Mouse (Mus musculus) erythroid progenitor cell, adult 5-6 weeks (primary cell): ENCODE measurements at regions not wholly inside any gene's neighbourhood (a gene's known extent, or its start where the extent isn't known, plus 50 kb on each side); places are given as distances from the start of the nearest gene placed in this dataset.
A peak's percentile ranks its signal among the peaks of the same experiment; 100 is the strongest.

Source experiments
- ATAC-seq: replicated peaks from 2 replicates; pipeline ENCODE4 v1.8.0; 2016; ENCODE audit warnings: moderate number of reproducible peaks, mild to moderate bottlenecking, moderate TSS enrichment, inconsistent platforms; ENCODE audit not compliant: poor library complexity, low FRiP score, severe bottlenecking

- no peak for ATAC-seq
These were observed 130.8 kb upstream of the Tmem45b start for GRCm38 (mm10) chr9:31595096-31595495.

DNA sequence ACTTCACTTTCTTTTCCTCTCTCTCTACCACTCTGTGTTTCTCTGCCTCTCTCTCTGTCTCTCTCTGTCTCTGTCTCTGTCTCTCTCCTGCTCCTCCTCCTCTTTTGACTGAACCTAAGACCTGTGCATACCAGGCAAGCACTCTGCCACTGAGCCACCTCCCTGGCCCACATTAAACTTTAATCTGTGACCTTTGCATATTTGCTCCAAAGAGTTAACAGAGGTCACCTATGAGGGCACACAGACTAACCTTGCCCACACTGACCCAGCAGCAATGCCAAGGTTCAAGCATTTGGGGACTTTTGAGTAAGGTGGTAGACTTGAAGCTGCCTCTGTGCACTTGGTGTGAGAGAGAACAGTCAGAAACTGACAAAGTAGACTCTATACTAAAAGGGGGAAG is 123.4 kb upstream of the Tmem45b start:
- no peak for ATAC-seq

DNA sequence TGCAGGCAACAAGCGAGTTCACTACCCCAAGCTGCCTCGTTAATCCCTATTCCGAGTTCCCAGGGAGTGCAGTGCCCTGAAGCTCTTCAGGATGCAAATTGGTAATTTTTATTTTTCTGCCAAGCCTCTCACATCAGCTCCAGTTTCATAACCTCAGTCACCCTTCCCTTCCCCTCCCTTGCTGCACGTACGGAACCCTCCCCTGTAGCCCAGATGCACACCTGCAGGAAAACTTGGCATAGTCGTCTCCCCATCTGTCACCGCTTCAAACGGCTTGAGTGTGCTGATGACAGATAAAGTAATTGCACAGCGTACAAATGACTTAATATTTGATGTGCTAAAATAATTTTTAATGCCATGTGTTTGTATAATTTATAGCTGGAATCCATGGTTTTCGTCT is 119.7 kb upstream of the Tmem45b start:
- no peak for ATAC-seq

GRCm38 (mm10) chr9:31582947-31583346 is 118.7 kb upstream of the Tmem45b start:
- ATAC-seq: no peak

GRCm38 (mm10) chr9:31578506-31579173 is 114.4 kb upstream of the Tmem45b start:
- ATAC-seq: no peak

DNA sequence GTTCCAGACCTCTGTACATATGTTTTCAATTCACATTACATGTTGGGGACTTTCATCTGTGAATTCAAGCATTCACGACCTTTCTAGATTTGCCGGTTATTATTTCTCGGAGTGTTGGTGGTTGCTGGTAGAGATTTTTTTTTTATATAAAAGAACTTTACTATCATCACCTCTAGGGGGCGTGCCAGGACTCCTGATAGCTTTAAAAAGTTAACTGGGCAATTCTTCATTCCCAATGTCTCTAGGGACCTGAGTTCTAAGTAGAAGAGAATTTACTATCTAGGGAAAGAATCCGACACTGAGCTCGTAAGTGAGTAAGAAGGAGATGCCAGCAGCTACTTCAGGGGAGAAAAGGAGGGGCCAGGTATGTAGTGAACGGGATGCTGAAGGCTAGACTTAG is 112.8 kb upstream of the Tmem45b start:
- ATAC-seq: no peak

- no peak for ATAC-seq
These were observed 102.8 kb upstream of the Tmem45b start for GRCm38 (mm10) chr9:31567029-31567428.

DNA sequence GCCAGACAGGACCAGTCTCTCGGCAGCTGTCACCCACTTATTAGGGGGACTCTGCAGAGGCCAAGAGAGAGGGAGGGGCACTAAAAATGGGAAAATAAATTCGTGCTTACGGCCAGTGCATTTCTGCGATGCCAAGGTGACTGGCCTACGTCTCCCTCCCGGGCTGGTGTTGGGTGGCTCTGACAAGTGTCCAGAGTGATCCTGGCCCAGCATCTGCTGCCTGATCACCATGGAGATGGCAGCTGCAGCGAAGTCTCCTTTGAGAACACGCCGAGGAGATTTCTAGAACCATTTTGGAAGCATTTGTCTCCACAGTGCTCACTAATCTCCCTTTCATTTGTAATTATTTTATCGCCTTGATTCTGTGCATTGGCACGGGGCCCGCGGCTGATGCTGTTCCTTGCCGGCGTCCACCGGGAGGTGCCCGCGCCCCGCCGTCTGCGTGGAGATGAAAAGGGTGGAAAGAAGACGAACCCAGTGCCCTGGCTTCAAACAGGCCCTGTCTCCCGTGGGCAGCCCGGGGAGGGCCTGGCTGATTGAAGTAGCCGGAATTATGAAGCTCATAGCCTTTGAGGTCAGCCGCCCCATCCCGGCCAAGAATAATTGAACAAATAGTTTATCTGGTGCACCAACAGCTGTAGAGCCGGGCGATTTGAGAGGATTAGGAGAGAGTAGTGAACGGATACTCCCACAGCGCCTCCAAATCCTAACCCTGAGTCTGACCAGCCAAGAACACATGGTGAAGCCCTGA is 102.2 kb upstream of the Tmem45b start:
- ATAC-seq: no peak

DNA sequence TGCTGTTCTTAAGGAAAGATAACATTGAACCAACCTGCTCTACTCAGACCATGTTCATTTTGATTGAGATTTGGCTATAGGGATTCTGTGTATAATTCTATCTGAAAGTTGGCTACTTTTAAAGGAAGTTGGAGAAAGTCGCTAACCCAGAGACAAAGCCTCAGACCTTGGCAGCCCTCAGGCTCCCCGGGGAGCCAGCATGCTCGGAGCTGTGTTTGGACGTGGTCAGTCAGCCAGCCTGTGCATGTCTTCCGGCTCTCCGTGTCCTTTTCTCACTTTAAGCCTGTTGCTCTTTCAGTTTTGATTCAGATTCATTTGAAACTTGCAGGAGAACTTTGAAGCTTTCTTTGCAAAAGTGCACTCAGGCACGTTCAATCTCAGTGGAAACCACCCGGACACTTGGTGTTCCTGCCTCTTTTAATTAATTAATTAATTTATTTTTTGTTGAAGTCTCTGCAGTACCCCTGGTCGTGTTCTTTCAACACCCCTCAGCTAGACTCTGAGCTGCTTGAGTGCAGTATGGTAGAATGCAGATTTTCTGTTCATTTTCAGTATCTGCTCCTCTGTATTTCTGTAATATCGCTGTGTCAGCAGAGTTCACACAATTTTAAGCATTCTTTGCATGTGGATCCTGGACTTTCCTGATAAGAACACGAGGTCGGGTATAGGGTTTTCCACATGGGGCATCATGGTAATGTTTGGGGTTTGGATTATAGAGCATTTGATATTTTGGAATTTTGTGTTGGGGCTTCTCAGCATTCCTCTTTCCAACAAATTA is 100.9 kb upstream of the Tmem45b start:
- no peak for ATAC-seq

DNA sequence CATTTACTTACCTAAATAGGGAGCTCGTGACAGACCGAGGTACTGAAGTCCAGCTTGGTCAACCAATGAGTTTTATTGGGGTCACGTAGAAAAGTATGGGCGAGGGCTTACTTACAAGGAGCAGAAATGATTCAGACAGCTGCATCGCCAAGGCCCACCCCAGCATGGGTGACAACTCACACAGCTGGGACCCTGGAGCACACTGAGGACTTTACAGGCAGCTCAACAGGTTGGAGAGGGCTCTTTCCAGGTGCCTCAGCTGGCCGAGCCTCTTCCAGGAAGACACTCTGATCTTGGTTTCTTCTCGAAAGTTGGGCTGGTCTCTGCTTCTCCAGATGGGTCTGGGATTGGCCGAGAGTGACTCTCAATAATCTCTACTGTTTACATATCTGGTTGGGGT is 99.3 kb upstream of the Tmem45b start:
- no peak for ATAC-seq

- no peak for ATAC-seq
These were observed 95.9 kb upstream of the Tmem45b start for GRCm38 (mm10) chr9:31560226-31560556.

DNA sequence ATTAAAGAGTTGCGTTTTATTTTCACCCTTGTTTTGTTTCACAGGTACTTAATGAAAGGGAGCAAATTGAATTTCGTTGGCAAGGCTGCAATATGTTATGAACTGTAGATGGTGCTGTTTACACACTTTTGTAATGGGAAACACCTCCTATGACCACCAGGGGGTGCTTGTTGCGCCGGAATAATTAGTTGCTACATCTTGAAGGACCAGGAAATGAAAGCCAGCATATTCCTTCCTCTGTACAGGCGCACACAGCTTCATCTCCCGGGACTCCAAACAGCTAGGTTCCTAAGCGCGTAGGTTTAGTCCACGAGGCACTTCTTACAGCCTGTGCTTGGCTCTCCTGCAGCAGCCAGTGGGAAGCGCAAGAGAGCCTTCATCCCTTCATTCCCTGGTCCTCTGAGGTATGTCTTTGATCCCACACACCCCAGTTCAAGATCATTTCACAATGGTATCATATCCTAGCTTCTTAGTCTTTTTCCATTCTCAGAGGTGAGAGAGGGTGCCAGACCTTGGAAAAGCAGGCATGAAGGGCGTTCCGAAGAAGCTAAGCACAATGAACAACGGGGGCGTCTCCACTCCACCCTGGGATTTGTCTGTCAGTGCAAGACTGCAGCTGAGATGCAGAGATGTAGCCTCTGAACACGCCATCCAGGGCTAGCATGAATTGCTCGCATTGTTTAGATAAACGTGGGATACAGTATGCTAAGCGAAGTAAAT is 95.4 kb upstream of the Tmem45b start:
- no peak for ATAC-seq

DNA sequence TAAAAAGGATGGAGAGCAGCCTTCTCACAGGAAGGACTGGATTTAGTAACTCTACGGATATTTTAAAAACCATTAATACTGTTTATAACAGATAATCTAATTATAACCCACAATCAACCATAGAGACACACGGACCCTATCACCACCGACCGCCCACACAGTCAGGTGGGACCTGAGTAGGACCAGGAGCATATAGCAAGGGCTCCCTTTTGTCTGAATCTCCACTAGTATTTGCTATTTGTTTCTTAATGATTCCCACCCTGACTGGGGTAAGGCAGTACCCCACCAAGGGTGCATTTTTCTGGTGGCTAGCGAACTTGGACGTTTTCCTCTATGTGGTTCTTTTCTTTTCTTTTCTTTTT is 79.4 kb upstream of the Tmem45b start:
- ATAC-seq: no peak

DNA sequence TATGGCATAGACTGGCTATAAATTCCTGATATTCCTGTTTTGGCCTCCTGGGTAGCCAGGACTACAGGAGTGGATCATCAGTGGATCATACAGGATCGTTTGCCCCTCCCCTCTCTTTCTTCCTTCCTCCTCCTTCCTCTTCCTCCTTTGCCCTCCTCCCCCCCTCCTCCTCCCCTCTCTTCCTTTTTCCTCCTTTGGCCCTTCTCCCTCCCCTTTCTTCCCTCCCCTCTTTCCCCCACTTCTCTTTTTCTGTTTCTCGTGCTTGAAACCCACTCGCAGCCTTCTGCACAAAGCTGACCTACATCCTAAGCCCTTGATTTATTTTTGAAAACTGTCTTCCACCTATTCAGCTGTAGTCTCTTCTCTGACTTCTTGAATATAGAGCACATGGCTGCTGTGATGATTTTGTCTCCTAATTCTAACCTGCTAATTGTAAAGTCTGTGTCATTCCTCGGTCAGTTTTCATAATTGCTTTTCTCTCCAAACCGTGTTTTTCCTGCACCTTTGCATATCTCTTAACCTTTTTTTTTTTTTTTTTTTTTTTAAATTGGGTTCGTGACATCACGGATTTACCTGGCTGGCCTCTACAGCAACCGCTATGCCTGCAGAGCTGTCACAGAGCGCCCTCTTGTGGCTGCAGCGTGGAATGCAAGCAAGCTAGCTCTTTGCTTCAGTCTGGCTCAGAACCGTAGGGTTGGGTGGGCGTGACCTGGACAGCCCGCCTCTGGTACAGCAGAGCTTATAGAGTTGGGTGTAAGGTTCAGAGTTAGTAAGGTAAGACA is 78.8 kb upstream of the Tmem45b start:
- ATAC-seq: peak; percentile 59; the same call in 1 of the 2 replicates

GRCm38 (mm10) chr9:31541615-31542191 is 77.4 kb upstream of the Tmem45b start:
- no peak for ATAC-seq

DNA sequence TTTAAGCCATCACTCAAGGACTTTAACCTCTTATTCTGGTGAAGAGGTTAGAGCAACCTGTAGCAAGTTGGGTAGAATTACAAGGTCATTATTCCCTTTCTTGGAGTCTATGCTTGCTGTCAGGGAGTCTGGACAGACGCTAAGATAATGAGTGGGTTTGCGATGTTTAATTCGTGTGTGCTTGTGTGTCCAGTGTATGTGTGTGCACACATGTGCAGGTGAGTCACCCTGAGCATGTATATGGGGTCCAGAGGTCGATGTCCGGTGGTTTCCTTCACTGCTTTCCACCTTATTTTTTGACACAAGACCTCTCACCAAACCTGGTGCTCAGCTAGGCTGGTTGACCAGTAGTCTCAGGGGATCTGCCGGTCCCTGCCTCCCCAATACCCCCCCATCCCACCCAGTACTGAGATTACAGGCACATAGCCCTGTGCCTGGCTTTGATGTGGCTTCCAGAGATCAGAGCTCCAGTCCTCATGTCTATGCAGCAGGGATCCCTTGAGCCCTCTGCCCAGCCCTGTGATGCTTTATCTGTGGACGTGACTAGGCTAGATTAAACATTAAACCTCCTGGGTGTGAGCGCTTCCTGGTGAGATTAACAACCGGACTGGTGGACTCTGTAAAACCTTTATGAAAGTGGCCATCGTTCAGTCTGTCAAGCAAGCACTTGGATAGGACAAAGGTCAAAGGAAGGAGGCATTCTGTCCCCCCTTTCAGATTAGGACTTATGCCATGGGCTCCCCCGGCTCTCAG is 74.4 kb upstream of the Tmem45b start:
- ATAC-seq: no peak

DNA sequence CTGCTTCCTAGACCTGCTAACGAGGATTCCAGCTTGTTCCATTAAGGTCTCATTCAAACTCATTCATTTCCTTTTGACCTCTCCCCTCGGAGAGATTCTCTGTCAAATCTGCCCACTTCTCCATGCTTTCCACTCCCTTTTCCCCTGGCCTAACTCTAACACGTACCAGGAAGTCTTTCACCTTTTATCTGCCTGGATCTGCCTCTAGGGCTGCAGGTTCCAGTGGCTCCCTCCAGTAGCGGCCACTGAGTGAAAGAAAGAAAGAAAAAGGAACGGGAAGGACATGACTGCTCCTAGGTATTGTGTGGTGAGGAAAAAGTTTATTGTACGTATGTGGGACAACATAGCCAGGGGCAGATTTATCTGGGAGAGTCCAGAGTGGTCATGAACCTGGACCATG is 64.8 kb upstream of the Tmem45b start:
- ATAC-seq: no peak

GRCm38 (mm10) chr9:31527216-31527615 is 63.0 kb upstream of the Tmem45b start:
- no peak for ATAC-seq
